Mouse (Mus musculus) kidney, adult 2 months (tissue): ENCODE results near the gene 1600014C23Rik.

Source experiments
- CTCF ChIP-seq: fragments of 200-500 bp; conservative IDR thresholded peaks from 2 replicates; pipeline ENCODE4 v1.5.1; 2011; ENCODE audit warnings: low read depth, mild to moderate bottlenecking, control low read depth, low read length, moderate library complexity, mixed read lengths; ENCODE audit not compliant: insufficient read depth, insufficient read length
- POLR2A ChIP-seq: fragments of 200-500 bp; IDR thresholded peaks from one replicate; pipeline ENCODE4 v1.6.1; 2011; ENCODE audit warnings: low read depth, low read length, control low read depth

DNA sequence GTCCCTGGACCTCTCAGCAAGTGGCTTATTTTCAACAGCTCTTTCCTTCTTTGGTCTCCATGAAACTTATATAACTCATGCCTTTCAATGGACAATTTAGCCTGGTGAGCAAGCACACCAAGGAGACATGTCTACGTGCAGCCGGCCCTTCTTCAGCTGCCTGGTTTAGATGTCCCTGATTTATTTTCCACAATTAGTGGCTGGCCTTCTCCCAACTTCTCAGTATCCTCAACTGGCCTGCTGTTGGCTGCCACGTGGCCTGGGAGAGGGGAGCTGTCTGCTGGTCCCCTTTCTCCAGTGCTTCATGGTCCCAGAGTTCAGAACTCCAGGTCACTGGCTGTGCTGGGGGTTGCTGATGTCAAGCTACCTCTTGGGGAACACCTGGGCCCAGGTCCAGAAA is 28.3 kb upstream of the 1600014C23Rik start:
- no peak for TF ChIP-seq CTCF
- no peak for TF ChIP-seq POLR2A
